Mouse (Mus musculus): Measurements from ENCODE around the gene 1110032A03Rik.

The 1110032A03Rik gene

GRCm38 (mm10) chr9:50774991-50775612 lies at the start of gene 1110032A03Rik, which contains the start of gene Alg9:
Gene 1110032A03Rik (minus strand): TSS chr9:50775520.
Gene Alg9 (plus strand): TSS chr9:50775019.
- DNase-seq (ENCODE audit: low spot score) = peak; percentile 91

DNA sequence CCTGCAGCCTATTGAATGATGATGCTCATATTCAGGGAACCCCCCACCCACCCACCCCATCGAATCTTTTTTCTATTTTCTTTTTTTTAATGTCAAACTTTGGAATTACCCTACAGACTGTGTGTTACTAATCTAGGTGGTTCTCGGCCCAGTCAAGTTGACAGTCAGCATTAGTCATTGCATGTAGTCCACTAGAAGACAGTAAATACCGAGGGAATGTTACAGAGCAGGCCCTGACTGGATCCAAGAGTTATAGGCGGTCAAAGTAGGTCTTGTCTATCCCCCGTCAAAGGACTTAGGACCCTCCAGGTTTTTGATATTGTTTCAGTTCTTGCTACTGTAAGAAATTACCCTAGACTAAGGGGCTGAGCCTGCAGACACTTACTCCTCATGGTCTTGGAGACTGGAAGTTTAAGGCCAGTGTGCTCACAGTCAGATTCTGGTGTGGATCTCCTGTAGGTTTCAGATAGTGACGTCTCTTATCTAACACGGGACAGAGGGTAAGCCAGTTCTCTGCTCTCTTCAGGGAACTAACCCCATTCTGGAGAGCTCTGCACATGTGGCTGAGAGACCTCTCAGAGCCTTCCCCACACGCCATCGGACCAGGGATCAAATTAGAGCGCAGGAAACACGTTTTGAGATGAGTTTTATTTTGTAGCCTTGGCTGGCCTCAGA lies 48.6 kb upstream of the 1110032A03Rik start:
- DNase-seq (ENCODE audit: low spot score) = no peak

- DNase-seq (ENCODE audit: low spot score) = no peak
Observed at GRCm38 (mm10) chr9:50822216-50822615, 46.9 kb upstream of the 1110032A03Rik start.

DNA sequence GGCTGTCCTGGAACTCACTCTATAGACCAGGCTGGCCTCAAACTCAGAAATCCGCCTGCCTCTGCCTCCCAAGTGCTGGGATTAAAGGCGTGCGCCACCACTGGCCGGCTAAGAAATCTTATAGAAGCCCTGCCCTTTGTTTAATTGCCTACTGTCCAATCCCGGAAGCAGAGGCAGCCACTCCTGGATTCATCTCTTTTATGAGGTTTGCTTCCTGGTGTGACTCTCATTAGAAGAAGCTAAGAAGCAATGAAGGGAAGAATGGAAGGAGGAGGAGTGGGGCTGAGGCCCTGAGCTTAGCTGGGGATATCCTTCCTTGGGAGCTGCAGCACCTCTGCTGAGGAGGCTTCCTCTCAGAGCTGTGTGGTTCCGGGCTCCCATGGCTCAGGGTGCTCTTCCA lies 46.3 kb upstream of the 1110032A03Rik start:
- DNase-seq (ENCODE audit: low spot score) = no peak

- no peak for DNase-seq (ENCODE audit: low spot score)
Observed at GRCm38 (mm10) chr9:50819716-50820115, 44.4 kb upstream of the 1110032A03Rik start.

DNA sequence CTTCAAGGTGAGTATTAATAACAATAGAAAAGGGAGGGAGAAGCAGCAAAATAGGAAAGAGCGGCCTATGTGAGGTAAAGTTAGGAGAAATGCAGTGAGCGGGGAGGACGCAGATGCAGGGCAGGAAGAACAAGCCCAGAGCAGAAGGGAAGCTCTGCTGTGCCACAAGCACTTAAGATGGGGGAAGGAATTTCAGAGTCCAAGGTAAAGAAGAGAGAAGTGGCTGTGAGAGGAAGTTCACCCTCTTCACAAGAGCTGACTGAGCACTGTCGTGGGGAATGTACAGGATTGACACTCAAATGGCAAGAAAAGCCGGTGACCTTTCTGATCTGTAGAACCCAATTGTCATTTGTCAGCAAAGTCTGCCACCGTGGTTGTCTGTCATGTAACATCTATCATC lies 42.7 kb upstream of the 1110032A03Rik start:
- DNase-seq (ENCODE audit: low spot score) = no peak

DNA sequence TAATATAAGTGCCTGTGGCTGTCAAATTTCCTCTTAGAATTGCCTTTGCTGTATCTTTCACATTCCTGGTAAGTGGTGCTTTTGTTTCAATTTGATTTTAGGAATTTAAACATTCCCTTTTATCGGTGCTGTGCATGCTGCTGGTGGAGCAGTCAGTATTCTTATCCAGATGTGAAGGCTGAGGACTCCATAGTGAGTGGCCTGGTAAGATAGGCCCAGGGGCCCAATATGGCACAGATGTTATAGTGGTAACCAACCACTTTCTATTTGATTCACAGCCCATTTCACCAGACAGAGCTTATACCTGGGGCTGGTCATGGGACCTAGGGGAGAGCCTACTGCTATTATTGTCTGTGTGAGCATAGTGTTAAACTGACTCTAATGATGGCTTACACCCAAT lies 41.2 kb upstream of the 1110032A03Rik start:
- no peak for DNase-seq (ENCODE audit: low spot score)

DNA sequence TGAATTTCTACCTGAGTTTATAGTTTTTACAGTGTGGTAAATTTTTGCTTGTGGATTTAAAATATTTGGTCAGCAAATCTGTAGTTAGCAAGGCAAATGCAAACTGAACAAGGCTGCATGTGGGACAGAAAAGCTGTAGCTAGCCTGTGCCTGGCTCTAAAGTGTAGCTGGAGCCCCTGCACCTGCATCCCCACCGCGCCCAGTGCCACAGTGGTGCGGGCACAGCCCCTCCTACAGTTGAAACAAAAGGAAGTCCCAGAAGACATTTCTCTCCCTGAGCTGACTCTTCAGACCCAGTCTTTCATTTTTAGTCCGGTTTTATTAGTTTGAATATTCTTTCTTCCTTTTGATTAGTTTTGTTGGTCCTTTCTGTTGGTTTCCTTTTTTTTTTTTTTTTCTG lies 40.3 kb upstream of the 1110032A03Rik start:
- no peak for DNase-seq (ENCODE audit: low spot score)

GRCm38 (mm10) chr9:50813796-50814195 lies 38.5 kb upstream of the 1110032A03Rik start:
- DNase-seq (ENCODE audit: low spot score) = no peak

- DNase-seq (ENCODE audit: low spot score) = no peak
Observed at GRCm38 (mm10) chr9:50811746-50812145, 36.4 kb upstream of the 1110032A03Rik start.

DNA sequence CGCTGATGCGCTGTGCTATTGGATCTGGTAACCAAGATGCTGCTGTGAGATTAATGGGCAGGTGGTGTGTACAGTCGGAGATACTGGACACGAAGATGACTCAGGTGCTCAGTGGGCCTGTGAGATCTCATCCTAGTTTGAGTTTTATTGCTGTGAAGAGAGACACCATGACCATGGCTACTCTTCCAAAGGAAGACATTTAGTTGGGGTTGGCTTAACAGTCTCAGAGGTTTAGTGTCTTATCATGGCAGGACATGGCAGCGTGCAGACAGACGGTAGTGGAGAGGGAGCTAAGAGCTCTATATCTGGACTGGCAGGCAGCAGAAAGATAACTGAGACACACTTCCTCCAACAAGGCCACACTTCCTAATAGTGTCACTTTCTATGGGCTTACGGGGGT lies 35.9 kb upstream of the 1110032A03Rik start:
- DNase-seq (ENCODE audit: low spot score) = no peak

- no peak for DNase-seq (ENCODE audit: low spot score)
Observed at GRCm38 (mm10) chr9:50809146-50809545, 33.8 kb upstream of the 1110032A03Rik start.

- DNase-seq (ENCODE audit: low spot score) = no peak
Observed at GRCm38 (mm10) chr9:50808471-50808870, 33.2 kb upstream of the 1110032A03Rik start.

DNA sequence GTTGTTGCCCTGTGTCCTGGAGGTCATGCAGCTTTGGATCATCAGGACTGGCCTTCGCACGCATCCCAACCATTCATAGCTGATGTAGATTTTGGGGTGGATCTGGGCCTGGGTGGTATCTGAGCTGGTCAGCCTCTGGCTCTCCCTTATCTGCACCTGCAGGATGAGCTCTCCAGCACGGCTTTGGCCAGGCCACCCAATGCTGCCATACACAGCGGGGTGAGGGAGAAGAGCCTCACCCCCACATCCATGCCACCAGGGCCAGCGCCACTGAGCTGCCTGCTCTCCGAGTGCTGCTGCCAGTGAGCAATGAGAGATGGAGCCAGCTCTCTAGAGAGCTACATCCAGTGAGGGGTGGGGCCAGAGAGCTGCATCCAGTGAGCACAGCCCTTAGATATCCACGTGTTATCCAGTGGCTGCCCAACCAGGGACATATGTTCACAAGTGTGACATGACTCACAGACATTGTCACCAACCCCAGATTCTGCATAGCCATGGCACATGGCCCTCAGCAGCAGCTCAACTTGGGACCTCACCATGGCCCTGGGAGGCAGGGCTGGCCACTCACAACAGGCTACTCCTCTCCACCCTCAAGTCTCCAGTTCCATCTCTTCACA lies 27.8 kb upstream of the 1110032A03Rik start:
- no peak for DNase-seq (ENCODE audit: low spot score)

DNA sequence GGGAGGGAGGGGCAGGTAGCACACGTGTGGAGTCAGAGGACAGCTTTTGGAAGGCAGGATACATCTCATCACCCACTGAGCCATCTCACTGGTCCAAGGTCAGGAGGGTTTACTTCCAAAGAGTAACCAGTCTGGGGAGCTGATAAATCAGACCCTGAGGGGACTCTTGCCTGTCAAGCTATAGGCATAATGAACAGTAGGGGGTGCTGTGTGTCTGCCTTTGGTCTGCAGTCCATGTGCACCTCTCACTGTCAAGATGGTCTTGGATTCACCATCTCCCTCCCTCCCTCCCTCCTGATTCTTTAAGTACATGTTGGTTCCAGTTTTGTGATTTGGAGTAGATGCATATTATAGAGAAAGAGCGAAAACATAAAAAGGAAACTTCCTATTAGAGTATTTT lies 25.7 kb upstream of the 1110032A03Rik start:
- DNase-seq (ENCODE audit: low spot score) = peak; percentile 73

- DNase-seq (ENCODE audit: low spot score) = no peak
Observed at GRCm38 (mm10) chr9:50798368-50798767, 23.0 kb upstream of the 1110032A03Rik start.

GRCm38 (mm10) chr9:50797641-50798040 lies 22.3 kb upstream of the 1110032A03Rik start:
- no peak for DNase-seq (ENCODE audit: low spot score)

GRCm38 (mm10) chr9:50796776-50797175 lies 21.5 kb upstream of the 1110032A03Rik start:
- DNase-seq (ENCODE audit: low spot score) = no peak

DNA sequence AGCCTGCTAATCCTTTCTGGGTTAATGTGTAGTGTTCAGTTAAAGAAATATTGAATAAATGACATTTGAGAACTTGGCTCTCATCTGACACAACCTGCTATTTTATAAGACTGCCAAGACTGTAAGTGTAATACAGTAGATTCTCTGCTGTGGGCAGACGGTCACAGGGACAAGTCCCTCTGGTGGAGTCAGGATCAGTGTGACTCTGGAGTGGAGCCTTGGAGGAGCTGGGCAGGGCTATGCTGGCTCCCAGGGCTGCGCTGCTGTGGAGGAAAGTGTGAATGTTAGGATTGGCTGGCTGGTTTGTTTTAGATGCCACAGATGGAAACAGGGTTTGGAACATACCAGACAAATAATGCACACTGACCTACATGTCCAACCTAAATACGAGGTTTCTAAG lies 19.9 kb upstream of the 1110032A03Rik start:
- DNase-seq (ENCODE audit: low spot score) = no peak

GRCm38 (mm10) chr9:50782155-50782554 lies 6.8 kb upstream of the 1110032A03Rik start:
- DNase-seq (ENCODE audit: low spot score) = peak; percentile 53

- DNase-seq (ENCODE audit: low spot score) = no peak
Observed at GRCm38 (mm10) chr9:50776162-50776760, 941 bp upstream of the 1110032A03Rik start.

GRCm38 (mm10) chr9:50775662-50776126 lies 374 bp upstream of the 1110032A03Rik start:
- peak; percentile 46 for DNase-seq (ENCODE audit: low spot score)

GRCm38 (mm10) chr9:50774026-50774462 lies 1.3 kb downstream of the 1110032A03Rik start:
- DNase-seq (ENCODE audit: low spot score) = no peak

Measured in embryo, embryonic 10.5 days (tissue).